Mouse (Mus musculus): ENCODE data around the gene Kxd1.

The Kxd1 gene

DNA sequence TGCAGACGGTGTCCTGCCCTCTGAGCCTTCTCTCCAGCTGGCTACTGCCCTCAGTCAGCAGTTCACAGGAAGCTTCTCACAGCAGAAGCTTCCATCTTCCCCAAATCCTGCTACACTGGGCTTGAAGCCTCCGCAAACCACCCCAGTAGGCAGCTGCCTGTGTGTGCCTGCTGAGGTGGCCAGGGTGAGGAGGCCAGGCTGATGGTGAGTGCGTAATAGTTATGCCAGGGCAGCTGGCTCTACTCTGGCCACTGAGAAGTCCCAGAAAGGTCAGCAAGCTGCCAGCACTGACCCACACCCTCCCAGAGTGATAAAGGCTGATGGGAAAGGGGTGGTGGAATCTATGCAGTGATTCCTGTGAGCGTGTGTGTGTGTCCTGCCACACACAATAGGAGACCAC is 61.5 kb downstream of the Kxd1 start:
- DNase-seq = no peak

DNA sequence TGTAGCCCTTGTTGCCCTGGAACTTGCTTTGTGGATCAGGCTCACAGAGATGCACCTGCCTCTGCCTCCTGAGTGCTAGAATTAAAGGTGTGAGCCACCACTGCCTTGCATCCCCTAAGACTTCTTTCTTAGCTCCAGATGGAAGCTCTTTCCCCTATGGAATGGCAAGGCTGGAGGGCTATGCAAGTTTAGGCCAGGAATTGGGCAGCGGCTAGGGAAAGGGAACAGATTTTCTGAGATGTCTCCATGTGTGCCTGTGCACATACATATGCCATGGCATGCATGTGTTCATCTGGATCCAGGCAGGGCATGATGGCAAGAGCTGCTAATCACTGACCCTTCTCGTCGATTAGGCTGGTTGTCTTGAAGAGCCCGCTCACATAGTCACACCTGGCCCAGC is 62.1 kb downstream of the Kxd1 start:
- no peak for DNase-seq

DNA sequence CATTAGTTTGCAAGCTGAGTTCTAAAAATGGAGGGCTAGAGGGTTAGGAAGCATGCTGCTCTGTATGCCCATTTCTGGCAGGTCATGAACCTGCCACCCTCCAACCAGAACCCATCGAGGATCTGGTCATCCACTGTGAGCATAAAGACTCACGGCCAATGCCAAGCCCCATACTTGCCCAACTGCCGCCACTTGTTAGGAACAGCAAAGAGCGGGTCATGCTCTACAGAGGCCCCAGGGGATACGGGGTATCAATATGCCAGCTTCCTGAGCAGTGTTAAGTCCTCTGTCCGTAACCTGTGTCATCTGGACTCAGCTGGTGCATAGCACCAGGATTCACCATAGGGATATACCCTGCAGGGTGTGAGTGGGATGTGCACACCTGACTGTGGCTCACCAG is 63.6 kb downstream of the Kxd1 start:
- DNase-seq = no peak

DNA sequence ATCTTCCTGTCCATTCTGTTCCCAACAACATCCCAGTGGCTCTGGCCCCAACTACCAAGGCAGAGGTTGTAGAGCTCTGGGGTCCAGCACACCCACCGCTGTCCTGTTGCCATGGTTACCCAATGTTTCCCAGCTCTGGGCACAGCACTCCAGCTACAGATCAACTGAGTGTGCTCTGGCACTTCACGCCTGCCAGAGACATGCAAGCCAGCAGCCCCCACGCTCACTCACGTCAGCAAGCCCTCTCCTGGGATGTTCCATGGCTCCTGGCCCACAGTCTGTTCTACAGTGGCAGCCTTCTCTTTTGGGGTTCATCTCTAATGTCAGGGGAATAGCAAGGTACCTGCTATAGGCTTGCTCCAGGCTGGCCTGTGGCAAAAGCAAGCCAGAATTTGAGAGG is 64.5 kb downstream of the Kxd1 start:
- DNase-seq = no peak

DNA sequence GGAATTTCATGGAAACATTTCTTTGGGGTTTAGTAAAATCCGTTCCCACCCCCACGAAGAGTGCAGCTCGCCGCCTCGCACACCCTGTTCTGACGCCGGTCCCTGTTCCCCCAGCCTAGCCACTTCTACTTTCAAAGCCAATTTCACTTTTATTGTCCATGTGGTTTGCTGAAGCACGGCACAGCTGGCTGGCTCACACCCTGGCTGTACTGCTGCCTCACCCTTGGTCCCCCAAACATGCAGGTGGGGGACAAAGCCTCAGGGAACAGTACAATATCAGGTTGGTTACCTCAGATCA is 65.3 kb downstream of the Kxd1 start:
- DNase-seq = no peak

DNA sequence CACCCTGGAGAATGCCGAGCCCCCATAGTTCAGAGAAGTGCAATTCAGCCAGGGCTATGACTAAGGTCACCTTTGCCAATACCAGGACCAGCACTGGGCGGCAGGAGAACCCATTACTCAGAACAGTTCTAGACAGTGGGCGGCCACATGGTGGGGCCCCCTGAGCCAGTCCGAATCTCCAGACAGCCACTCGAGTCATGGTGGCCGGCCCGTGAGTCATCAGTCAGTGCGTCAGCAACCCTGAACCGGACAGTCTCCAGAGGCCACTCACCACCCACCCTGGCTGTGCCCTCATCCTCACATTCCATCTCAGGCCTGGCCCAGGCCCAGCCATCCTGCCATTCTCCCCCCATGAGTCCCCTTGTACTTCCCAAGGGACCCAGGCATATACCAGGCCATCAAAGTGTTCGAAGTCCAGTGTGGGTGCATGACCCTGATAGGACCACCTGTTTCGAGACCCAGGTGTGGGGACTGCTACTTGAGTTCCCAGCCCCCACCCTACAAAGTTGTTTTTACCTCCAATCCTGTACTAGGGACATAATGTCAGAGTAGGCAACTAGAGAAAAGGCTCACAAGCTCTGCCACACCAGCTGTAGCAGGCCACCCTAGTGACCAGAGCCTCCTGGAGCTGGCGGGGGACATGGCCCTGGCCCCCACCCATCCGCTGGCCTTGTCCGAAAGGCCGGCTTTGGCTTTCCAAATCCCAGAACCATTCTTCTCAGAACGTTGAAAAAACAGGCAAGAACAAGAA is 65.8 kb downstream of the Kxd1 start:
- DNase-seq = no peak

DNA sequence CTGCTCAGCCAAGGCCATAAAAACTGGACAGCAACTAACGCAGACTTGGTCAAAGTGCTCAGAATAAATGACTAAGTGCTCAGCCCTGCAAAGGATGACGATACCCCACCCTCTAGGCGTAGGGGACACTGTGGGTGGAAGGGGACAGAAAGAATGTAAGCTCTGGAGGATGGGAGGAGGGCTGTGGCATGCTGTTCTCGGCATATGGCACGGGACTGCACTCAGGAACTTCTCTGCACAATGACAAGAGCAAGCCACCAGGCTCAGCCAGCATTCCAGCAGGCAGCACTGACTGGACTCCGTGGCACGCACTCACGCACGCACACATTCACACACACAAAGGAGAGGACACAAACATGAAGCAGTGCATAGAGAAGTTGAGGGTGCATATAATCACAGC is 67.2 kb downstream of the Kxd1 start:
- DNase-seq = no peak

DNA sequence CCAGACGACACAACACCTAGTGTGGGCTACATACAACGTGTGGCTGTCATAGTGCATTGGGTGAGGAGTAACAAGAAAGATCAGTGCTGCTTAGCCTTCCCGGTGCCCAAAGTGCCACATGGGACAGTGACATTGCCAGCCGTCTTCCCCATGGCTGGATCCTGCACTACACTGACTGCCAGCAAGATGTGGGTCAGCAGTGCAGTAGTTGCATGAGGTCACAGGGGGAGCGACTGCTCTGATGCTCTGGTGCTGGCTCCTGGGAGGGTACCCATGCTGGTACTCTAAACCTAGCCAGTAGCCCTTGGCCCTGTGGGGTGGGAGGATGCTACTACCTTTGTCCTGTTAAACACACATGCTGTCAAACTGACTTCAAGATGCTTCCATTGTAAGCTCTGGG is 67.6 kb downstream of the Kxd1 start:
- DNase-seq = no peak

DNA sequence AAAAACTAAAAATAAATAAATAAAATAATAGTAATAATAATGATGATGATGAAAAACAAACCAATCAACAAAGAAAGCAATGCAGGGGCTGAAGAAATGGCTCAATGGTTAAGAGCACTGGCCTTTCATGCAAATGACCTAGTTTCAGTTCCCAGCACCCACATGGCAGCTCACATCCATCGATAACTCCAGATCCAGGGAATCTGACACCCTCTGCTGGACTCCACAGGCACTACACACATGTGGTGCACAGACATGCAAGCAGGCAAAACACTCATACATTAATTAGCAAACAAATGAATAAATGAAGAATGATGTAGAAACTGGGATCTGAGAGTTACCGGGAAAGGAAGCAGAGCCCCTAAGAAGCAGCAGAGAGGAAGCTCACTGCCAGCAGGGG is 68.1 kb downstream of the Kxd1 start:
- no peak for DNase-seq

DNA sequence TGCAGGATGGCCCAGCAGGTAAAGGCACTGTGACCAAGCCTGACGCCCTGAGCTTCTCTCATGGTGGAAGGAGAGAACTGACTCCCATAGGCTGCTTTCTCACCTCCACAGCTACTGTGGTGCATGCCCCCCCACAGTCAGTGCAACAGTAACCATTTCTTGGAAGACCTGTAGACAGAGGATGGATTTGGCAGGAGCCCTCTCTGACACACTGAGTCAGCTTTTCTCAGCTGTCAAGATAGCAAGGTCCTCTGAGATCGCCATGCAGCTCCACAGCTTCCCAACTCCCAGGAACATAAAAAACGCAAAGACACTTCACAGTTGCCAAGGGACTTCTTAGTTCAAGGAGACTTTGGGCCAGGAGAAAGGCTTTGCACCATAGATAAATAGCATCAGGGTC is 69.3 kb downstream of the Kxd1 start:
- DNase-seq = no peak
